Mouse (Mus musculus) lung, postnatal 25 days (tissue): ENCODE measurements around the gene Oxnad1.
"Not testable (repeated sequence)": the region's sequence is repeated elsewhere in the genome, so short reads cannot be mapped to it uniquely, and the experiment has no call there.

Experiments used
- DNase-seq: peaks from one replicate; pipeline ENCODE4 v3.0.0; 2022; ENCODE audit warnings: low spot score

The Oxnad1 gene

GRCm38 (mm10) chr14:32091124-32091523 lies 6.0 kb downstream of the Oxnad1 start:
- no peak for DNase-seq

GRCm38 (mm10) chr14:32091704-32092103 lies 6.5 kb downstream of the Oxnad1 start:
- DNase-seq: no peak

- DNase-seq: no peak
These were observed 7.8 kb downstream of the Oxnad1 start for GRCm38 (mm10) chr14:32093018-32093417.

GRCm38 (mm10) chr14:32093500-32094117 lies 8.4 kb downstream of the Oxnad1 start:
- no peak for DNase-seq

- DNase-seq: no peak
These were observed 10.5 kb downstream of the Oxnad1 start for GRCm38 (mm10) chr14:32095646-32096045.

- DNase-seq: no peak
These were observed 11.6 kb downstream of the Oxnad1 start for GRCm38 (mm10) chr14:32096740-32097139.

- no peak for DNase-seq
These were observed 12.5 kb downstream of the Oxnad1 start for GRCm38 (mm10) chr14:32097691-32098090.

GRCm38 (mm10) chr14:32098951-32099350 lies 13.8 kb downstream of the Oxnad1 start:
- no peak for DNase-seq

- no peak for DNase-seq
These were observed 18.4 kb downstream of the Oxnad1 start for GRCm38 (mm10) chr14:32103556-32103955.

- DNase-seq: no peak
These were observed 20.5 kb downstream of the Oxnad1 start for GRCm38 (mm10) chr14:32105663-32106062.

- no peak for DNase-seq
These were observed 21.7 kb downstream of the Oxnad1 start for GRCm38 (mm10) chr14:32106911-32107310.

- not testable (repeated sequence) for DNase-seq
These were observed 26.9 kb downstream of the Oxnad1 start for GRCm38 (mm10) chr14:32112124-32112523.

GRCm38 (mm10) chr14:32120940-32121919 lies 36.1 kb downstream of the Oxnad1 start:
- DNase-seq: no peak

- DNase-seq: peak; percentile 12
These were observed 36.7 kb downstream of the Oxnad1 start for GRCm38 (mm10) chr14:32121920-32122315.

GRCm38 (mm10) chr14:32124261-32124660 lies 39.1 kb downstream of the Oxnad1 start:
- no peak for DNase-seq

- DNase-seq: not testable (repeated sequence)
These were observed 40.1 kb downstream of the Oxnad1 start for GRCm38 (mm10) chr14:32125256-32125655.

- no peak for DNase-seq
These were observed 43.2 kb downstream of the Oxnad1 start for GRCm38 (mm10) chr14:32128409-32128808.

GRCm38 (mm10) chr14:32131836-32132235 lies 46.7 kb downstream of the Oxnad1 start:
- DNase-seq: no peak

GRCm38 (mm10) chr14:32134293-32134692 lies 49.1 kb downstream of the Oxnad1 start:
- DNase-seq: no peak

- DNase-seq: not testable (repeated sequence)
These were observed 51.3 kb downstream of the Oxnad1 start for GRCm38 (mm10) chr14:32136467-32136866.

- no peak for DNase-seq
These were observed 55.3 kb downstream of the Oxnad1 start for GRCm38 (mm10) chr14:32140359-32140965.

GRCm38 (mm10) chr14:32141723-32142122 lies 56.5 kb downstream of the Oxnad1 start, which contains the start of gene Msmb:
TSS of gene Msmb (plus strand) at chr14:32142023.
- no peak for DNase-seq

- no peak for DNase-seq
These were observed 59.6 kb downstream of the Oxnad1 start for GRCm38 (mm10) chr14:32144734-32145133.
